Mouse (Mus musculus) liver, embryonic 11.5 days (tissue): ENCODE measurements around the gene S1pr1. TPM values are rescaled to one million over a fixed set of nuclear protein-coding genes. Genes with fewer than 3 reads are reported as not detected.

Experiments used
- polyA plus RNA-seq: library from polyadenylated mRNA; unstranded; fragments of >200 nt; fragmentation: Nextera tagmentation; extraction: Ambion mirVana; gene quantifications from 2 replicates; pipeline ENCODE4 v1.2.1, GENCODE M21; 2014

Gene S1pr1
- polyA plus RNA-seq, 1 experiment from 2014 or later, result 17.8 TPM

Other genes starting within 250 kb of the S1pr1 start
- gene Dph5, start 172.8 kb upstream of the S1pr1 start, polyA plus RNA-seq, result 49.3 and 50.6 TPM in 2 replicates